Mouse (Mus musculus) hindbrain, embryonic 12.5 days (tissue): ENCODE measurements around the gene Trim11. TPM values are rescaled to one million over a fixed set of nuclear protein-coding genes. Genes with fewer than 3 reads are reported as not detected.
"Not testable (repeated sequence)": the region's sequence is repeated elsewhere in the genome, so short reads cannot be mapped to it uniquely, and the experiment has no call there.

Experiments
- ATAC-seq: fragments of 200-750 bp; cut with Nextera tagmentation; 2 replicates; pipeline ENCODE4 v1.8.0; 2017; ENCODE audit warnings: moderate TSS enrichment; ENCODE audit not compliant: low FRiP score
- H3K27ac ChIP-seq: fragments of 300-500 bp; sonication (generic); 2 replicates; pipeline ENCODE4 v1.5.1; 2016; ENCODE audit warnings: mild to moderate bottlenecking
- H3K27me3 ChIP-seq: fragments of 300-500 bp; sonication (generic); 2 replicates; pipeline ENCODE4 v1.6.1; 2016; ENCODE audit warnings: mild to moderate bottlenecking
- H3K36me3 ChIP-seq: fragments of 300-500 bp; sonication (generic); 2 replicates; pipeline ENCODE4 v1.6.1; 2016; ENCODE audit warnings: mild to moderate bottlenecking
- H3K4me1 ChIP-seq: fragments of 300-500 bp; sonication (generic); 2 replicates; pipeline ENCODE4 v1.6.1; 2016
- H3K4me2 ChIP-seq: fragments of 300-500 bp; sonication (generic); replicated peaks from 2 replicates; pipeline ENCODE4 v1.6.1; 2016; ENCODE audit warnings: mild to moderate bottlenecking
- H3K4me3 ChIP-seq: fragments of 300-500 bp; sonication (generic); 2 replicates; pipeline ENCODE4 v1.5.1; 2016; ENCODE audit warnings: mild to moderate bottlenecking
- H3K9ac ChIP-seq: fragments of 300-500 bp; sonication (generic); 2 replicates; pipeline ENCODE4 v1.6.1; 2016; ENCODE audit warnings: mild to moderate bottlenecking, moderate library complexity
- H3K9me3 ChIP-seq: fragments of 300-500 bp; sonication (generic); replicated peaks from 2 replicates; pipeline ENCODE4 v1.6.1; 2016; ENCODE audit warnings: mild to moderate bottlenecking
- WGBS: fragments of 180-500 bp; shearing (Covaris S2); methylation state at CpG from one replicate; pipeline ENCODE4 v1.1.7; 2016; 5-methylcytosine and 5-hydroxymethylcytosine counted together
- polyA plus RNA-seq: library from polyadenylated mRNA; unstranded; fragments of >200 nt; fragmentation: Nextera tagmentation; extraction: Ambion mirVana; gene quantifications from 2 replicates; pipeline ENCODE4 v1.2.1, GENCODE M21; 2016

Gene Trim11
- polyA plus RNA-seq, 1 experiment from 2014 or later = 19.3 TPM

GRCm38 (mm10) chr11:58948542-58949479 is 29.1 kb upstream of the Trim11 start, which contains the start of gene Hist3h2ba:
Gene Hist3h2ba (plus strand): TSS chr11:58948920.
- Histone ChIP-seq H3K4me1 (peaks cover 27% of the 10 kb centered on the region), H3K27me3 (no peaks in the 10 kb centered on the region), H3K4me2 (peak within 1 kb of the TSS; percentile 60), H3K27ac (peak within 1 kb of the TSS; percentile 99), H3K9me3 (no peaks in the 10 kb centered on the region), H3K9ac (peak within 1 kb of the TSS; percentile 91), H3K36me3 (no peaks in the 10 kb centered on the region), H3K4me3 (peak within 1 kb of the TSS; percentile 58)
- ATAC-seq = peak; percentile 92
- WGBS = under 1% methylated on average over 48 of the region's 48 CpGs

- peaks cover 27% of the 10 kb centered on the region for H3K4me1 ChIP-seq
- WGBS = 4% methylated on average over 20 of the region's 20 CpGs
- H3K9me3 ChIP-seq = no peaks in the 10 kb centered on the region
- ATAC-seq = peak; percentile 36
- H3K27ac ChIP-seq = peak overlapping the region; percentile 99
- peak overlapping the region; percentile 58 for H3K4me3 ChIP-seq
- peak overlapping the region; percentile 60 for H3K4me2 ChIP-seq
- H3K9ac ChIP-seq = peak overlapping the region; percentile 91
- no peaks in the 10 kb centered on the region for H3K27me3 ChIP-seq
- H3K36me3 ChIP-seq = no peaks in the 10 kb centered on the region
Measured at GRCm38 (mm10) chr11:58949480-58950431, 28.1 kb upstream of the Trim11 start.

- Histone ChIP-seq H3K4me3 (no peak overlapping the region), H3K27ac (peak overlapping the region; percentile 99), H3K27me3 (no peaks in the 10 kb centered on the region), H3K4me1 (peaks cover 32% of the 10 kb centered on the region), H3K9me3 (no peaks in the 10 kb centered on the region), H3K4me2 (peak overlapping the region; percentile 60), H3K36me3 (no peaks in the 10 kb centered on the region), H3K9ac (peak overlapping the region; percentile 91; the same call in 1 of the 2 replicates)
- ATAC-seq = no peak
- WGBS = 73% methylated on average over 5 of the region's 5 CpGs
Measured at GRCm38 (mm10) chr11:58951210-58951609, 26.7 kb upstream of the Trim11 start.

- peak overlapping the region; percentile 99 for H3K27ac ChIP-seq
- H3K4me2 ChIP-seq = peak overlapping the region; percentile 95
- no peaks in the 10 kb centered on the region for H3K27me3 ChIP-seq
- peak overlapping the region; percentile 90 for H3K9ac ChIP-seq
- peaks cover 47% of the 10 kb centered on the region for H3K4me1 ChIP-seq
- ATAC-seq = peak; percentile 33
- 0 out of 2 replicates have a peak, but pooled peaks cover 4% of the 10 kb centered on the region for H3K36me3 ChIP-seq
- H3K9me3 ChIP-seq = no peaks in the 10 kb centered on the region
- H3K4me3 ChIP-seq = peak overlapping the region; percentile 87
- under 1% methylated on average over 33 of the region's 33 CpGs for WGBS
Measured at GRCm38 (mm10) chr11:58953351-58954169, 24.3 kb upstream of the Trim11 start.

- H3K27me3 ChIP-seq, H3K9me3 ChIP-seq, ATAC-seq, H3K36me3 ChIP-seq: not testable (repeated sequence)
- Histone ChIP-seq H3K27ac (peak overlapping the region; percentile 99), H3K4me1 (peaks cover 49% of the 10 kb centered on the region), H3K4me3 (peak overlapping the region; percentile 87), H3K4me2 (peak overlapping the region; percentile 95), H3K9ac (peak overlapping the region; percentile 90)
- 0% methylated on average over 13 of the region's 17 CpGs for WGBS
Measured at GRCm38 (mm10) chr11:58954170-58954419, 23.8 kb upstream of the Trim11 start.

- H3K27me3 ChIP-seq = no peaks in the 10 kb centered on the region
- peak within 1 kb of the TSS; percentile 87 for H3K4me3 ChIP-seq
- no peaks in the 10 kb centered on the region for H3K9me3 ChIP-seq
- WGBS = under 1% methylated on average over 49 of the region's 49 CpGs
- peaks cover 54% of the 10 kb centered on the region for H3K4me1 ChIP-seq
- H3K4me2 ChIP-seq = peak within 1 kb of the TSS; percentile 95
- peak within 1 kb of the TSS; percentile 91 for H3K9ac ChIP-seq
- ATAC-seq = peak; percentile 90
- peak within 1 kb of the TSS; percentile 99 for H3K27ac ChIP-seq
- H3K36me3 ChIP-seq = 0 out of 2 replicates have a peak, but pooled peaks cover 4% of the 10 kb centered on the region
Measured at GRCm38 (mm10) chr11:58954420-58955142, 23.3 kb upstream of the Trim11 start, which contains the start of the genes Hist3h2a and Trim17. Gene Hist3h2a (plus strand): TSS chr11:58954685. Gene Trim17 (plus strand): TSS chr11:58954685.

GRCm38 (mm10) chr11:58955143-58955867 is 22.6 kb upstream of the Trim11 start:
- 1% methylated on average over 20 of the region's 20 CpGs for WGBS
- Histone ChIP-seq H3K9ac (peak overlapping the region; percentile 91), H3K9me3 (no peaks in the 10 kb centered on the region), H3K27me3 (no peaks in the 10 kb centered on the region), H3K27ac (peak overlapping the region; percentile 99), H3K36me3 (0 out of 2 replicates have a peak, but pooled peaks cover 4% of the 10 kb centered on the region), H3K4me2 (peak overlapping the region; percentile 95), H3K4me3 (peak overlapping the region; percentile 87), H3K4me1 (peaks cover 54% of the 10 kb centered on the region)
- no peak for ATAC-seq

- Histone ChIP-seq H3K27me3 (no peaks in the 10 kb centered on the region), H3K4me2 (peak overlapping the region; percentile 95), H3K27ac (peak overlapping the region; percentile 99), H3K4me3 (peak overlapping the region; percentile 87), H3K9ac (peak overlapping the region; percentile 91), H3K9me3 (no peaks in the 10 kb centered on the region), H3K36me3 (0 out of 2 replicates have a peak, but pooled peaks cover 4% of the 10 kb centered on the region), H3K4me1 (peaks cover 48% of the 10 kb centered on the region)
- 37% methylated on average over 8 of the region's 8 CpGs for WGBS
- ATAC-seq = no peak
Measured at GRCm38 (mm10) chr11:58955868-58956257, 22.0 kb upstream of the Trim11 start.

GRCm38 (mm10) chr11:58957226-58957914 is 20.5 kb upstream of the Trim11 start:
- Histone ChIP-seq H3K36me3 (0 out of 2 replicates have a peak, but pooled peaks cover 4% of the 10 kb centered on the region), H3K9ac (peak overlapping the region; percentile 91), H3K9me3 (peaks cover 4% of the 10 kb centered on the region; the same call in 1 of the 2 replicates), H3K27ac (no peak overlapping the region), H3K27me3 (peaks cover 10% of the 10 kb centered on the region; the same call in 1 of the 2 replicates), H3K4me3 (peak overlapping the region; percentile 87), H3K4me1 (peaks cover 42% of the 10 kb centered on the region), H3K4me2 (peak overlapping the region; percentile 95)
- WGBS = 90% methylated on average over 5 of the region's 5 CpGs
- no peak for ATAC-seq

GRCm38 (mm10) chr11:58958536-58958935 is 19.4 kb upstream of the Trim11 start:
- Histone ChIP-seq H3K4me1 (peaks cover 39% of the 10 kb centered on the region), H3K36me3 (0 out of 2 replicates have a peak, but pooled peaks cover 4% of the 10 kb centered on the region), H3K4me3 (no peak overlapping the region), H3K27me3 (peaks cover 18% of the 10 kb centered on the region), H3K27ac (no peak overlapping the region), H3K4me2 (peak overlapping the region; percentile 21; the same call in 1 of the 2 replicates), H3K9me3 (peaks cover 4% of the 10 kb centered on the region; the same call in 1 of the 2 replicates), H3K9ac (no peak overlapping the region)
- 87% methylated on average over 6 of the region's 6 CpGs for WGBS
- ATAC-seq = no peak
